Mouse (Mus musculus) thymus, adult 2 months (tissue): ENCODE measurements around the gene Rem2.

Experiments used
- CTCF ChIP-seq: fragments of 200-500 bp; IDR thresholded peaks from 2 replicates; pipeline ENCODE4 v1.5.1; 2012; ENCODE audit warnings: mild to moderate bottlenecking, control low read depth, low read length, moderate library complexity, borderline replicate concordance; ENCODE audit not compliant: control insufficient read depth, poor library complexity, insufficient read depth; ENCODE audit errors: extremely low read depth
- POLR2A ChIP-seq: fragments of 200-500 bp; IDR thresholded peaks from 2 replicates; pipeline ENCODE4 v1.6.1; 2012; ENCODE audit warnings: mild to moderate bottlenecking, low read length, control low read depth, moderate library complexity; ENCODE audit not compliant: control insufficient read depth, poor library complexity, insufficient read depth; ENCODE audit errors: extremely low read depth

DNA sequence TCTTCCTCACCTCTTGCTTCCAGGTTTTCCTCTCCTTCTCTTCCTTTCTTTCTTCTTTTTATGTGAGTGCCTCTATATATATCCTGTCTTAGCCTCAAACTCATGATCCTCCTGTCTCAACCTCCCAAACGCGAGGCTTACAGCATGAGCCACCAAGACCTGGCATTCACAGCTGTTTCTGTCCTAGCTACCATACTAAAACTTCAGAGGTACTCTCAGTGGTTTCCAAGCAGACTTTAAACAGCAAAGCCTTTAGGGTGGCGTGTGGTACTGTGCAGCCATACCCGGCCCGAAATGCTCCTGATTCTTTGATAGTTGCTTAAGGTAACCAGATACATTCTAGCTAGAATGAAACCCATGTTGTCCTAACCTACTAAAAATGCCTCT lies 52.1 kb downstream of the Rem2 start:
- no peak for TF ChIP-seq POLR2A
- no peak for TF ChIP-seq CTCF
